In the genomic region with DNA sequence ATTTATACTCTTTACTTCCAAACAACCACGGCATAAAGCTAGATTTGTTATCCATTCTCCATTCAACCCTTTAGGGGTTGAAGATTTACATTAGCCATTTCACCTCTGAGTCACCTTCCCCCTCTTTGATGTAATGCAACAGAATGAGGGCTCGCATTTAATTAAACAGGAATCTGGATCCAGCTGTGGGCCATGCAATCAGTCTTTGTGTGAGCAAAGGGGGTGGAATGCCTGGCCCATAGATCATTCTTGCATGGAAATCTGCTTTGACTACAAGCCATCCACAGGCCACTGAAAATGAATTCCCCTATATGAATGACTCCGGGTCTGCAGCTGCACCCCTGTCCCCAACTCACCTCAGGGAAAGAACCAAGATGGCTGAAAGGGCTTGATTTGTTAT, we compare ENCODE assay signal across 23 mouse cellular contexts.
DNase-seq lines count a peak whose midpoint lies in the region; ATAC-seq lines count a peak whose summit lies in the region.
"Had no signal": no experiment of that assay in that cellular context is flagged by ENCODE, and none has a peak within 500 bp of the region (broad histone marks: within the 10 kb centered on the region; RNA-seq: fewer than 3 reads in every experiment).

No protein-coding gene starts in this region.

- H3K9me3 ChIP-seq in kidney, embryonic 14.5 days (ENCODE audit: control insufficient read depth, low read length), result no peaks in the 10 kb centered on the region
- no peaks in the 10 kb centered on the region for H3K9me3 ChIP-seq in midbrain, embryonic 10.5 days (replicated peaks)
- H3K9me3 ChIP-seq: forebrain, embryonic 13.5 days; limb, embryonic 10.5 days; megakaryocyte, embryonic 14.5 days had no signal

- no peak overlapping the region for H3K4me2 ChIP-seq in kidney, embryonic 14.5 days (replicated peaks; ENCODE audit: low read depth, low read length)
- H3K4me2 ChIP-seq: forebrain, embryonic 13.5 days had no signal

- no peaks in the 10 kb centered on the region for H3K36me3 ChIP-seq in kidney, embryonic 14.5 days (ENCODE audit: control insufficient read depth, insufficient read depth, low read length)
- H3K36me3 ChIP-seq in midbrain, embryonic 10.5 days, result no peaks in the 10 kb centered on the region
- H3K36me3 ChIP-seq: limb, embryonic 10.5 days had no signal

- 25% methylated on average over 3 of the region's 3 CpGs for WGBS in kidney, embryonic 14.5 days
- WGBS in midbrain, embryonic 10.5 days, result 46% methylated on average over 3 of the region's 3 CpGs

- H3K27ac ChIP-seq in kidney, embryonic 14.5 days (ENCODE audit: low read depth, low read length), result no peak overlapping the region; the same call in 1 of the 2 replicates
- no peak overlapping the region for H3K27ac ChIP-seq in midbrain, embryonic 10.5 days (replicated peaks)
- H3K27ac ChIP-seq: forebrain, embryonic 13.5 days; heart, adult 2 months; left cerebral cortex, adult 2 months; limb, embryonic 10.5 days had no signal

- no peak overlapping the region for H3K9ac ChIP-seq in kidney, embryonic 14.5 days (ENCODE audit: low read depth, low read length)
- H3K9ac ChIP-seq: forebrain, embryonic 13.5 days had no signal

- ATAC-seq in kidney, embryonic 14.5 days (ENCODE audit: low FRiP score, low TSS enrichment), result peak; percentile 62; the same call in 1 of the 2 replicates
- ATAC-seq: forebrain, embryonic 13.5 days; midbrain, embryonic 16.5 days; Patski had no signal

- H3K27me3 ChIP-seq in kidney, embryonic 14.5 days (ENCODE audit: control insufficient read depth, insufficient read depth, low read length), result no peaks in the 10 kb centered on the region
- no peaks in the 10 kb centered on the region for H3K27me3 ChIP-seq in midbrain, embryonic 10.5 days (ENCODE audit: low read depth, poor library complexity, severe bottlenecking)
- H3K27me3 ChIP-seq: forebrain, embryonic 13.5 days; megakaryocyte, embryonic 14.5 days; Patski had no signal

- no peaks in the 10 kb centered on the region for H3K4me1 ChIP-seq in kidney, embryonic 14.5 days (ENCODE audit: control insufficient read depth, insufficient read depth, low read length)
- no peaks in the 10 kb centered on the region for H3K4me1 ChIP-seq in midbrain, embryonic 10.5 days
- H3K4me1 ChIP-seq: forebrain, embryonic 13.5 days; limb, embryonic 10.5 days; megakaryocyte, embryonic 14.5 days had no signal

- no peak for DNase-seq in kidney, adult 9 months
- peak; percentile 1 for DNase-seq in retina, postnatal 1 day
- no peak for DNase-seq in retina, embryonic 14.5 days (ENCODE audit: low spot score)
- DNase-seq in embryo, embryonic 11 days, result peak; percentile 28
- no peak for DNase-seq in urinary bladder, adult 18-20 months (ENCODE audit: low spot score in 2 of 2)
- no peak for DNase-seq in midbrain, embryonic 10.5 days (ENCODE audit: low spot score)
- DNase-seq: adrenal gland, postnatal 14 days; cerebellum, adult 11 months; cerebellum, postnatal 10 days; gastrocnemius, postnatal 14 days; heart, adult 2 months; heart, postnatal 36 days; kidney, postnatal 36 days; layer of hippocampus, adult 9-11 months; lung, adult 18-20 months; lung, postnatal 14 days had no signal

- H3K4me3 ChIP-seq in kidney, embryonic 14.5 days (ENCODE audit: low read length), result no peak overlapping the region
- H3K4me3 ChIP-seq in midbrain, embryonic 10.5 days, result no peak overlapping the region
- H3K4me3 ChIP-seq: forebrain, embryonic 13.5 days; heart, adult 2 months; left cerebral cortex, adult 2 months; limb, embryonic 10.5 days; megakaryocyte, embryonic 14.5 days had no signal

Comparison
In these comparisons a context has a peak if more than half of its experiments do, and no peak if none do; other contexts are left out.
1. DNase-seq: peak in retina, postnatal 1 day (single experiment) and embryo, embryonic 11 days (single experiment); none in kidney, adult 9 months (single experiment), retina, embryonic 14.5 days (single experiment), urinary bladder, adult 18-20 months (0 of 2) and midbrain, embryonic 10.5 days (single experiment).